Mouse (Mus musculus) thymus, postnatal 14 days (tissue): ENCODE data around the gene Ndufb11.

Source experiments
- DNase-seq: peaks from one replicate; pipeline ENCODE4 v3.0.0; 2021

Ndufb11 gene

DNA sequence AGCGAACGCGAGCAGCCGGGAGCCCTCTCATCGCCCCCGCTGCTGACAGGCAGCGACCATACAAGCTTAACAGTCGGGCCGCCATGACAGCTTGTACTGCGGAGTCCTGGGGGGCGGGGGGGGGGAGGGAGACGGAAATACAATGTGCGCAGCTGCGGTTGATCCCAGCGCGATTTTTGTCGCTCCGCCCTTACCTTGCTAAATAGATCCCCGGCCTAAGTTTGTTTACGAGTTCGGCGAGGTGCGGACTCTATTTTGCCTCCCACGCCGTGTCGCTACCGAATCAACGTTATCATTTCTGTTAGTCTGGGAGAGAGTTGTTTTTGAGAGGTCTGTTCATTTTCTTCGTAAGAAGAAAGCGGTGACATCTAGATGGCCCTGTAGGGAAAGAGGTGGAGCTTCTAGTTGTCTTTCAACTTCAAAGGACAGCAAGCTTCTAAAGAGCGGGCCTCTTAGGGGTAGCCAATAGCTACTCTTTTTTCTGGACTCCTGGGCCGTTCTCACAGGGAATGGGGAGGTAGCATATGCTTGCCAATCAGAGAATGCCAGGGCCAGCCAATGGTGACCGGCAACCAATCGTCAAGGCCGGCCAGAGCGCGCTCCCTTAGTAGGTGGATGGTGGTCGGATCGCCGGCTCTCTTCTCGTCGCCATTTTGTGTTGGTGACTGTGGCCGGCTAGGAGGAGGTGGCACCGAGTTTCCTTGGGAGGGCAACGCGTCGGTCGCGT lies at the start of gene Ndufb11, which contains the start of gene Rbm10:
Gene Ndufb11, minus strand, starts transcription at position 444 of the 727 bp plus-strand sequence.
Gene Rbm10, plus strand, starts transcription at position 328 of the 727 bp plus-strand sequence.
- peak; percentile 69 for DNase-seq

DNA sequence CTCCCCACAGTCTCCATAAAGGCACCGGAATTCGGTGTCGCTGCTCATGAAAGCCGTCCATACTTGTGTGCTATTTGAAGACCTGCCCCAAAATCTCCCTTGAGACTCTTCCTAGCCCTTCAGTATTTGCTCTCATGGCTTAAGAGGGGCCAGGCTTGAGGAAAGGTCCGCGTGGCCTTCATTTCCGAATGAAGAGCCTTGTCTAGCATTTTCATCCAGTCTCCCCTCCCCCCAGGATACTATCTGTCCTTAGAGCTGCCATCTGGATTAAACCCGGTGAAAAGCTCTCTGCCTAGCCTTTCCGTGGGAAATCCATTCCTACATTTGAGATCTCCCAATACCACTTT lies 46.0 kb upstream of the Ndufb11 start:
- no peak for DNase-seq

DNA sequence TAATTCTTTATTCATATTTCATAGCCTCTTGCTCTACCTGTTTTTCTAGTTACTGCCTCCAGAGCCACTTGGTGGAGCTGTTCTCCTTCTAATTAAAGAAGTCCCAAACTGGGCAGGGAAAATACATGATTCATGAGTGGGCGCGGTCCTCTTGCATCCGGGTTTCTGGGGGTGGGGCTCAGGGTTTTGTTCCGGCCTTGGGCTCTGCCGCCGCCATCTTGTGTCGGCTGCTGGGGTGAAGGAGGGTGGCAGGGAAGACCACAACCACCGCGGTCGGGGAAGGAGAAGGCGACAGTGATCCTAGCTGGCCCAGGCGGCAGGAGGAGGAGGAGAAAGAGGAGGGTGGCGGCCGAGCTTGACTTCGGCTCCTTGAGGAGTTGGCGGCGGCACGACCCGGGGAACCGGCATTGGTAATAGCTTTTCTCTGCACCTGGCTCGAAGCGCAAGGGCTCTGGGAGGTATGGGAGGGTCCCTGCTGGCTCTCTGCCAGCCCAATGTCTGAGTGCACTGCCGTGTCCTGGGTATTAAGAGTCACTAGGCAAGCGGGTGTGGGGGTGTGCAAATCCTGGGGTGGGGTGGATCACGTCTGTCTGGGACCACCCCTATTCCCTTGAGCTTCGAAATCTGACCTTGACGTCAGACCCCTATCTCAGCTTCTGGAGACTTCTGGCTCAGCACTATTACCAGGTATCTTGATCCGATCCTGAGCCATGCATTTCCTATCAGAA lies 45.5 kb upstream of the Ndufb11 start:
- DNase-seq: peak; percentile 88

DNA sequence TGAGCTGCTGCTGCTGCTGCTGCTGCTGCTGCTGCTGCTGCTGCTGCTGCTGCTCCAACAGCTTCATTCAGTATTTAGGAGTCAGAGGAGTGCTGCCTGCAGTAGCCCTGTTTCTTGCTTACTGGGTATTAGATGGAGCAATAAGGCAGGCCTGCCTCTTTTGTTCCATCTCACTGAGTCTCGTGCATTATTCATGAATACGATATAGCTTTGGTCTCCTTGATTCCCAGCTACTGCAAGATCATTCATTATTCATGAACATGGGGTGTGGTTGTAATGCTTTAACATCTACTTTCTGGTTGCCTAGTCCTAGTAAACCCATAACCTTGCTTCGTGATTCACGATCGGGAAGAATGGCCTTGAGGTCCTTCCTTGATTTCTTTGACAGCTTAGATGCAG lies 44.9 kb upstream of the Ndufb11 start:
- no peak for DNase-seq

DNA sequence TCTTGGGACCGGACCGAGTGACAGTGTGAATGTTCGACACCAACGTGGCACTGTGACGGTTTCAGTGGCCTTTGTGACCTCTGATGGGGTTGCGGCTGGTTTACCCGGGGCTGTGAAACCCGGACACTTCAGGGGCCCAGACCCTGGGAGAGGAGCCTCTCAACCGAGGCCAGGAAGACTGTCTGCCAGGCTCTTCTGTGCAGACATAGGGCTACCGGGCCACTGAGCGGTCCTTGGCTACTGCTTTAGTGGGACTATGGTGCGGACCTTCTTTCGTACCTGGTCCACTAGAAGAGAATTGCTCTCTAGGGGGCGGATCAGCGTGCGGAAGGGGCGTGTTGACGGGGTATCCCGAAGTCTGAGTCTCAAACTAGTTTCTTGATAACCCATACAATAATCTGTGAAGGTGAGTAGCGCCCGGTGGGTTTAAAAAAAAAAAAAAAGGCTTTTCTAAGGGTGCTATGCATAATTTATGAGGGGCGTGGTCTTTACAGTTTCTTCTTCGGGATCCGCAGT lies 41.5 kb upstream of the Ndufb11 start:
- peak; percentile 34 for DNase-seq

DNA sequence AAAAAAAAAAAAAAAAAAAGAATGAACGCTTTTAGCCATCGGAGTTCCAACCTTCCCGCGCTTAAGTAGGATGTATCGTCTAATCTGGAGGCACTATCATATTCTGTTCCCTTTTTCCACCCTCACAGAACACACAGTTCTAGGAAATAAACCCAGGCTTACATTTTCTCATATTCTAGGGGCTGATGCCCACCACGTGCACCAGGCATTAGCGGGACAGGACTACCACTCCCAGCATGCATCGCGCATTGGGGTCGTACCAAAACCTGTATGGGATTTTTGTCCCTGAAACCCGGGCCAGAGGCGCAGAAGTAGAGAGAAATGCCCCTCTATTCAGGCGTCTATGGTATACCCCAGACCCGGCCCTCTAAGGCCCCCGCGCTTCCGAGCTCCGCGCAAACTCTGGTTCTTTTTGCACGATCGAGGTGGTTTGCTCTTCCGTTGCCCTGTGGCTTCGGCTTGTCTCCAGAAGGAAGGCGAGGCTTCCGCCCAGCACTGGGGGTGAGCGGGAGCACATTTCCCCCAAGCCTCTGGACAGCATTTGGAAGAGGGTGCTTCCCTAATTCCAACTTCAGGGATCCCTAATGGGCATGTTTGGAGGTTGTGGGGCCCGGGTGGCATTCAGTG lies 40.7 kb upstream of the Ndufb11 start, which contains the start of gene Uba1:
Gene Uba1, plus strand, starts transcription at position 301 of the 627 bp plus-strand sequence.
- peak; percentile 87 for DNase-seq

DNA sequence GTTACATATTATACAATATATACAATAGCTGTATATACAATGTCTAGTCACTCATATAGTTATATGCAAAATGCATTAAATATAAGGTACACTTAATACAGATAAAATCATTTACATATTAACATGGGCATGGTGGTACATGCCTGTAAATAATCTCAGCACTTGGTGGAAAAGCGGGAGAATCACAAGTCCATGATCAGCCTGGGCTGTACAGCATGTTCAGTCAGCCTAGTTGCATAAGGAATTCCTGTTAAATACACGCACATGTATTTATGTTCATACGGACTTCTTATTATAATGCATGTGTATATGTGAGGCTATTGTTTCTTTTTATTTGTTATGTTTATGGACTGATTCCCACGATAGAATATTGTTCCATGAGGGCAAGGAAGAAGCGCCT lies 40.2 kb upstream of the Ndufb11 start:
- DNase-seq: no peak

DNA sequence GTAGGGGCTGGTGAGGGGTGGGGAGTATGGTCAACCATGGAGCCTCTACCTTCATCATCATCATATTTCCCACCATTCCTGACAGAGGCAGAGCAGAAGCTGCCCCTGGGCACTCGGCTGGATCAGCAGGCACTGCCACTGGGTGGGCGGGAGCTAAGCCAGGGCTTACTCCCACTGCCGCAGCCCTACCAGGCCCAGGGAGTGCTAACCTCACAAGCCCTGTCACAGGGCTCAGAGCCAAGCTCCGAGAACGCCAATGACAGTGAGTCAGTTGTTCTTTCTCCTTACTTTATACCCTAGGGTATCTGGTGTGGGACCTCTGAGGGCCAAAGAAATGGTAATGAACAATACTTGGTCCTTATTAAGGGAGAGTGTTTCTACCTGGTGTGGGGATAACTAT lies 27.4 kb upstream of the Ndufb11 start:
- DNase-seq: no peak

DNA sequence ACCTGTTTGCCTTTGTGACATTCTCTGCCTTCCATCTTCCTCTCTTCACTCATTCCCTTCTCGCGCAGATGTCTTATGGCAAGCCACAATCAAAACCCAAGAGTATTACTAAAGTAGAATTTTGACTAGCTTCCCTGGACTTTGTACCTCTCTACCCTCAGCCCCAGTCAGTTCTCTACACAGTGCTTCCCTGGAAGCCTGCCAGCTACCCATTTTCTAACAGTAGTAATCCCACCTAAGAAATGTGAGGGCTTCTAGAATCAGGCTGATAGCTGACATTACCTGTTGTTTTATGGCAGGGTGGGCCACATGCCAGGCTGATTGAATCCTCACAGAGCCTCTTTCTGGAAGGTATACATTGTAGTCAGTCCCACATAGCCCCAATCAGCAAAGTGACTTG lies 20.7 kb upstream of the Ndufb11 start:
- no peak for DNase-seq

DNA sequence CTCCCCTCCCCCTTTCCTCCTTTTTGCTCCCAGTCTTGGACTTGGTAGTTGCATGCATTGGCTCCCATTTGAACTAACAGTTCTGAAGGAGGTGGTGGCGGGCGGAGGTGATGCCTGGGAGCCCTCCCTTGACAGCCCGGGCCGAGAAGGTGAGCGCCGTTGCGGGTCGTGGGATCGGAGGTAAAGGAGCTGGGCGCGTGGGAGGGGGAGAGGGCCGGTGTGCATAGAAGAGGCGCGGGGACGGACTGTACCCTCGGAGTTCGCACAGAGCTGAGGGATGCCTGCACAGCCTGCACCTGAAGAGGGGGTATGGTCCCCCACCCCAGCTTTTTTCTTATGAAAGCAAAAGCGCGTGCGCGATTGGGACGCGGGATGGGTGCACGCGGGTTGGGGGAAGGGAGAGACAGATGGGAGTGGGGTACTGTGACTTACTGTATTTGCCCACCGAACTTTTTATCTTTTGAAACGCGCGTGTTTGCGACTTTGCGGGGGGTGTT lies 532 bp upstream of the Ndufb11 start:
- peak; percentile 73 for DNase-seq

DNA sequence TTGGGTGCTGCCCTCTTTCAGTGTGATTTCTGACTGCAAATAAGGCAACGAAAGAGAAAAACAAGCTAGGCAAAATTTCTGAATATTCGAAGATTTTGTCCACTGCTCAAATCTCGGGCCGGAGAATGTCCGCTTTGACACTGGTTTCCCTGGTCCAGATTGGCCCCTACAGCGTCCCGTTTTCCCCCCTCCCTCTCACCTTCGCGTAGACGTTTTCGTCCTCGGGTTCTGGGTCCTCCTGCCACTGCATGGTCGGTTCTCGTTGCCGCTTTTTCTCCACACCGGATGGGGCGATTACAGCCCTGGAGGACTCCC lies 601 bp downstream of the Ndufb11 start:
- DNase-seq: no peak

DNA sequence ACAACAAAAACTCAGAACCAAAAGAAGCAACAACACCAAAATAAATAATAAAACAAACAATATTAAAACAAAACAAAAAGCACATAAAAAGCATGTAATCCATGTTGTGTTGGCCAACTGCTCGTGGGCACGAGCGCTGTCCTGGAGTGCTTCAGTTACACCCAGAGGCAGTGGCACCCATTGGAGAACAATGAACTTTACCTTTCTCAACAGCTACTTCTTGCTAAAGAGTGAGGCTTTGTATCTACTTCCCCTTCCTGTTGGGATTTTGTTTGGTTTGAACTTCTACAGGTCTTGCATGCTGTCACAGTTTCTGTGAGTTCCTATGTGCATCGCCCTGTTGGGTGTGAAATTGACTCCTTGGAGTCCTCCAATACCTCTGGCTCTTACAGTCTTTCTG lies 8.9 kb downstream of the Ndufb11 start:
- no peak for DNase-seq

DNA sequence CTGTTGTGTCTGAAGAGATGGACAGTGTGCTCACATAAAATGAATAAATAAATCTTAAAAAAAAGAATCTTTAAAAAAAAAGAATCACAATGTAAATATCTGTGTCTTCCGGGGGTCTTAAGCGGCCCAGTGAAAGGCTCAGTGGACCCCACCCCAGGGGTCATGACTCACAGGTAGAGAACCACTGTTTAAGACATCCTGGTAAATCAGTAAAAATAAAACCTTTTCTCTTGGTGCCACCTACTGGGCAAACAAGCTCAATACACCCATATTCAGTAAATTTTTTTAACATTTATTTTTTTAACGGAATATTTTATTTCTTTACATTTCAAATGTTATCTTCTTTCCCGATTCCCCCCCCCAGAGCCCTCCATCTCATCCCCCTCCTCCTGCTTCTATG lies 29.5 kb downstream of the Ndufb11 start:
- DNase-seq: peak; percentile 3

DNA sequence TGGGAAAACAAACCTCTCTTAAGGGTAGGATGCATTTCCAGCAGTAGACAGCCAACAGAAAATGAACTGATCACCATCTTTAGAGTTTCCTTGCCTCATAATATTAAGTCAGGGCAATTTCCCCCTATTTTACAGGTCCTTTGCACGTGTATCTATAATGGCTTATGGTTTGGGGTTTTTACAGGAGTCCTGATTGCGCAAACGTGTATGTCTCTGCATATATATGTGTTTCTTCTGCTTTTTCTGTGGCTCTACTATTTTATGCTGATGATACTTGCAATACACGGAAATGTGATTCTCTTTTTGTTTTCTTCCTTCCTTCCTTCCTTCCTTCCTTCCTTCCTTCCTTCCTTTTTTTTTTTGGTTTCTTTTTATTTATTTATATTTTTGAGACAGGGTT lies 43.5 kb downstream of the Ndufb11 start:
- no peak for DNase-seq

DNA sequence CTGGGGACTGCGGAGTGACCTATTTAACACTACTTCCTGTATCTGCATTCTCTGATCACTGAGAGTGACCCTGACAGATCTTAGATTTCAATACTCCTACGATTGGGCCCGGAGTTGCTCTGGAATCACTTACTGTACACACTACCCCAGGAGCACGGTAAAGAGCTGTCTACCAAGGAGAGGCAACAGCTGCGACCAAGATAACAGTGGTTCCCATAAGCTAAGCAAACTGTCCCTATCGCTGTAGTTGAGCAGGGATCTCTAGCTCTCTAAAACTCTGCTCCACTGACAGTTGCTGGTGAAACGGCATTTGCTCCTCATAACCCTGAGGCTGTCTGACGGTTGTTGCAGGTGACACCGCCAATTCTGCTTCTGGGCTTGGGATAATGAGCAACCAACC lies 44.7 kb downstream of the Ndufb11 start:
- DNase-seq: no peak

DNA sequence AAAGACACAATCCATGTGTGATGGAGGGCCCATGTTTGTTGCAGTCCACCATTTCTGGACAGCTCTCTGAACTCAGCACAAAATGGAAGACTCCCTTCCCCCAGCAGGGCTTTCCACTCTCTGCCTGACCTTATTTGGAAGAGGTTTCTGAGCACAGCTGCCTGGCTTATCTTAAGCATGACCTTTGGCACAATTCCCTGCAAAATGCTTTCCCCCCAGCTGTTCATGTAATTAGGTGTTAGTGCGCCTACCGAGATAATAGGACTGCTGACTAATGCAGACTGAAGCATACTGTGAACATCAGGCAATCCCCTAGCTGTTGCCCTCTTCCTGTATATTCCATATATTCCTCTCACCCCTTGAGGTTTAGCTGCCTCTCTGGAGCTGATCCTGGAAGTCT lies 46.4 kb downstream of the Ndufb11 start:
- no peak for DNase-seq
